Mouse (Mus musculus): Measurements from ENCODE around the gene Rph3al. TPM values are rescaled to one million over a fixed set of nuclear protein-coding genes. Genes with fewer than 3 reads are reported as not detected.

The Rph3al gene
- total and polyA plus RNA-seq, 3 experiments: not detected

DNA sequence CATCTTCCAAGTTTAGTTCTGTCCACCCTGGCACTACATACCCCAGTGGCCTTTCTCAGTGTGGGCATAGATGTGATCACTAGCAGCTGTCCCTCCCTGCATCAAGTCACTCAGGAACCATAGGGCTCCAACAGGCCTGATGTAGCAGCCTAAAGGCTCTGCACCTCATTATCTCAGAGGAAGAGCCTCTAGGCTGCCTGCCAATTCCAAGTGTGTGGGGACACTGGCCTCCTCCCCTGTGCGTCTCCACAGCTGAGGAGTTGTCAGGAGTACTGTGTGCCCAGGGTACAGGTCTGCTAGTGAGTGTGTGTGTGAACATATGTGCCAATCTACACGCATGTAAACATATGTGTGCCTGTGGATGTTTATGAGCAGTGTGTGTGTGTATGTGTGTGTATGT lies 85.7 kb downstream of the Rph3al start:
- peaks cover 33% of the 10 kb centered on the region for H3K27me3 ChIP-seq (ENCODE audit: insufficient read depth, low read length)
- H3K9me3 ChIP-seq (replicated peaks): no peaks in the 10 kb centered on the region
- TF ChIP-seq CTCF (IDR thresholded peaks at IDR 0.05; ENCODE audit: low read depth, low read length) (no peak), GATA1 (IDR thresholded peaks at IDR 0.05; ENCODE audit: borderline replicate concordance, low read length) (no peak), GATA2 (IDR thresholded peaks at IDR 0.05; ENCODE audit: borderline replicate concordance, low read depth, low read length) (no peak), POLR2AphosphoS5 (IDR thresholded peaks at IDR 0.05; ENCODE audit: insufficient replicate concordance, low read depth, low read length) (no peak), TAL1 (conservative IDR thresholded peaks at IDR 0.05; ENCODE audit: low read depth, low read length) (no peak)
- H3K4me3 ChIP-seq (ENCODE audit: low read depth, low read length): no peak overlapping the region
- H3K36me3 ChIP-seq (replicated peaks): no peaks in the 10 kb centered on the region
- no peak for ATAC-seq (ENCODE audit: extremely low read depth, insufficient number of reproducible peaks, low FRiP score, poor library complexity, severe bottlenecking)
- no peaks in the 10 kb centered on the region for H3K4me1 ChIP-seq (ENCODE audit: insufficient read depth, low read depth, low read length)
- no peak for DNase-seq (ENCODE audit: low spot score)

DNA sequence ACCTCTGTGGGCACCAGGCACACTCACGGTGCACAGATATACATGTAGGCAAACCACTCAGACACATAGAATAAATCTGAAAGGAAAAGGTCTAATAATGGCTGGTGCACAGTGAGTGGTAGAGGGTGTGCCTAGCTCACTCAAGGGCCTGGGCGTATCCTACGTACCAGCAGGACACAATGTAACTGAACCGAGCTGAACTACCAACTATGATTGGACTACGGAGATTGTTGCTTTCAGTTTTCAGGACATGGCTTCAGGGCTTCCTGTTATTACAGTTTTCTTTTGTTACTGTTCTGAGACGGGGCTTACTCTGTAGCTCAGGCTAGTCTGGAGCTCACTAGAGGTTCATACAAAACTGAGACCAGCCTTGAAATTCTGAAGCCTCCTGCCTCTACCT lies 88.7 kb downstream of the Rph3al start:
- Histone ChIP-seq H3K27me3 (ENCODE audit: insufficient read depth, low read length) (peaks cover 34% of the 10 kb centered on the region), H3K9me3 (replicated peaks) (no peaks in the 10 kb centered on the region), H3K36me3 (replicated peaks) (no peaks in the 10 kb centered on the region), H3K4me1 (ENCODE audit: insufficient read depth, low read depth, low read length) (no peaks in the 10 kb centered on the region), H3K4me3 (ENCODE audit: low read depth, low read length) (no peak overlapping the region)
- DNase-seq (ENCODE audit: low spot score) (no peak), ATAC-seq (ENCODE audit: extremely low read depth, insufficient number of reproducible peaks, low FRiP score, poor library complexity, severe bottlenecking) (no peak)
- TF ChIP-seq TAL1 (conservative IDR thresholded peaks at IDR 0.05; ENCODE audit: low read depth, low read length) (no peak), POLR2AphosphoS5 (IDR thresholded peaks at IDR 0.05; ENCODE audit: insufficient replicate concordance, low read depth, low read length) (no peak), GATA2 (IDR thresholded peaks at IDR 0.05; ENCODE audit: borderline replicate concordance, low read depth, low read length) (no peak)

DNA sequence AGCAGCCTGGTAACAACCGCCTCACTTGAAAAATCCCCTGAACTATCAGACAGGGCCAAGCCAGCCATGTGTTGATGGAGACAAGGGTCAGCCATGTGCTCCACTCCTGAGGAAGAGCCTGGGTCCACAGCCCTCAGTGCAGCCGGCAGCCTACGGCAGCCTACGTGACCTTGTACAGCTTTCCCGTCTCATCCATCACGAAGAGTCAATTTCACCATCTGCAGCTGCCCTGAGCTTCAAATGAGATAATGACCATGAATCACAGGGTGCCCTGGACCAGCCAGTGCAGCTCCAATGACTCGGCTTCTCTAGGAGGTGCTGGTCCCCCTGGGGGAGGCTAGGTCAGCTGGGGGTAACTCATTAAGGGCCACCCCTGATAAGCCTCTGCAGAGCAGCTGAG lies 91.6 kb downstream of the Rph3al start:
- H3K27me3 ChIP-seq (ENCODE audit: insufficient read depth, low read length): peaks cover 17% of the 10 kb centered on the region
- no peak for TF ChIP-seq TAL1 (conservative IDR thresholded peaks at IDR 0.05; ENCODE audit: low read depth, low read length)
- no peak for TF ChIP-seq CTCF (IDR thresholded peaks at IDR 0.05; ENCODE audit: low read depth, low read length)
- no peak for TF ChIP-seq POLR2AphosphoS5 (IDR thresholded peaks at IDR 0.05; ENCODE audit: insufficient replicate concordance, low read depth, low read length)
- TF ChIP-seq GATA1 (IDR thresholded peaks at IDR 0.05; ENCODE audit: borderline replicate concordance, low read length): no peak
- no peak for TF ChIP-seq GATA2 (IDR thresholded peaks at IDR 0.05; ENCODE audit: borderline replicate concordance, low read depth, low read length)
- no peak overlapping the region for H3K4me3 ChIP-seq (ENCODE audit: low read depth, low read length)
- H3K36me3 ChIP-seq (replicated peaks): no peaks in the 10 kb centered on the region
- ATAC-seq (ENCODE audit: extremely low read depth, insufficient number of reproducible peaks, low FRiP score, poor library complexity, severe bottlenecking) (no peak), DNase-seq (ENCODE audit: low spot score) (no peak)
- H3K9me3 ChIP-seq (replicated peaks): no peaks in the 10 kb centered on the region
- H3K4me1 ChIP-seq (ENCODE audit: insufficient read depth, low read depth, low read length): no peaks in the 10 kb centered on the region

DNA sequence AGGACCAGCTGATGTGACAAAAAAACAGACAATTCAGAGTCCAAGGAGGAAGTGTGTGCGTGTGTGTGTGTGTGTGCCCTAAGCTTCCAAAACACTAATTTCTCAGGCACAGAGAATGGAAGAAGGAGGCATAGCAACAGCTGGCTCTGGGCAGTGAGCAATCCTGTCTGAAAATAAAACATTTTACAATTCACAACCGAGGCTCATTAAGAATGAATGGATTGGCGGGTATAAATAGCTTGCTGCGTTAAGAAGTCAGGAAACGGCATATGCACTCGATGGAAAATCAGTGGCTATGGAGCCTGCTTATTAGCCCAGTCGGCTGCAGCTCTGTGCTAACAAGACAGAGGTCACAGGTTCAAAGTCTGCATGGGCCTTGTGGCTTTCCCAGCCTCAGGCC lies 92.6 kb downstream of the Rph3al start:
- Histone ChIP-seq H3K36me3 (replicated peaks) (no peaks in the 10 kb centered on the region), H3K9me3 (replicated peaks) (no peaks in the 10 kb centered on the region), H3K4me1 (ENCODE audit: insufficient read depth, low read depth, low read length) (no peaks in the 10 kb centered on the region), H3K27me3 (ENCODE audit: insufficient read depth, low read length) (peaks cover 17% of the 10 kb centered on the region), H3K4me3 (ENCODE audit: low read depth, low read length) (no peak overlapping the region)
- ATAC-seq (ENCODE audit: extremely low read depth, insufficient number of reproducible peaks, low FRiP score, poor library complexity, severe bottlenecking): no peak
- no peak for DNase-seq (ENCODE audit: low spot score)
- TF ChIP-seq GATA2 (IDR thresholded peaks at IDR 0.05; ENCODE audit: borderline replicate concordance, low read depth, low read length): no peak
- no peak for TF ChIP-seq POLR2AphosphoS5 (IDR thresholded peaks at IDR 0.05; ENCODE audit: insufficient replicate concordance, low read depth, low read length)
- TF ChIP-seq GATA1 (IDR thresholded peaks at IDR 0.05; ENCODE audit: borderline replicate concordance, low read length): no peak
- TF ChIP-seq TAL1 (conservative IDR thresholded peaks at IDR 0.05; ENCODE audit: low read depth, low read length): no peak
- TF ChIP-seq CTCF (IDR thresholded peaks at IDR 0.05; ENCODE audit: low read depth, low read length): no peak

DNA sequence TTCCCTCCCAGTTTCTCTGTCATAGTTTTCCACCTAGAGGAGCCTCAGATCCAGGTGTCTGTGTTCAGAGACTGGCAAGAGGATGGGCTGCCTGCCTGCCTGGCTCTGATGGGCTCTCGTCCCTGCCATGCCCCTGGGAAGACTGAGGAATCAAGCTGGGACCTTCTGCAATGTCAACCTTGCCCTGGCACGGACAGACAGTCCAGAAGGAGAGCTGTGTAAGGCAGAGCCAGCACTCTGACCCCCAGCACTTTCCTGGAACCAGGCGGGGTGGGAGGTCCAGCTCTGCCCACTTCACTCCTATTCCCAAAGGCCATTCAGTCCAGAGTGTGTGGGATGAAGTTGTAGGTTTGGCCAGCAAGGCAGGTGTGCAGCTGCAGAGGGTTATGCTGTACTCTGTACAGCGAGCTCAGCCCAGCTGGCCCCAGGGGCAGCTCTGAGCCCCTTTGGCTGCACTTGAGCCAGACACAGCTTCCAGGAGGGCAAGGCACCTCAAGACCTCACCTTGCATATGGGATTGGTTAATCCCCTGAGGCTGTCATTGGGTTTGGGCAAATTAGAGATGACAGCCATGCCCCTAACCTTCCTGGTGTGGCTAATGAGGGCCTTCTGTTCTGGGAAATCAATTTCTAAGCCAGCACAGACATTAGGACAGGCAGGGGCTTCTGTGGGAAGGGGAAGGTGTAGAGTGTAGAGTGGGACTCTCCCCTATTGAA lies 95.2 kb downstream of the Rph3al start:
- DNase-seq (ENCODE audit: low spot score) (no peak), ATAC-seq (ENCODE audit: extremely low read depth, insufficient number of reproducible peaks, low FRiP score, poor library complexity, severe bottlenecking) (no peak)
- Histone ChIP-seq H3K36me3 (replicated peaks) (no peaks in the 10 kb centered on the region), H3K9me3 (replicated peaks) (no peaks in the 10 kb centered on the region), H3K27me3 (ENCODE audit: insufficient read depth, low read length) (peaks cover 29% of the 10 kb centered on the region), H3K4me1 (ENCODE audit: insufficient read depth, low read depth, low read length) (no peaks in the 10 kb centered on the region), H3K4me3 (ENCODE audit: low read depth, low read length) (no peak overlapping the region)
- TF ChIP-seq GATA1 (IDR thresholded peaks at IDR 0.05; ENCODE audit: borderline replicate concordance, low read length): no peak
- no peak for TF ChIP-seq POLR2AphosphoS5 (IDR thresholded peaks at IDR 0.05; ENCODE audit: insufficient replicate concordance, low read depth, low read length)
- TF ChIP-seq GATA2 (IDR thresholded peaks at IDR 0.05; ENCODE audit: borderline replicate concordance, low read depth, low read length): no peak
- no peak for TF ChIP-seq TAL1 (conservative IDR thresholded peaks at IDR 0.05; ENCODE audit: low read depth, low read length)
- TF ChIP-seq CTCF (IDR thresholded peaks at IDR 0.05; ENCODE audit: low read depth, low read length): no peak

DNA sequence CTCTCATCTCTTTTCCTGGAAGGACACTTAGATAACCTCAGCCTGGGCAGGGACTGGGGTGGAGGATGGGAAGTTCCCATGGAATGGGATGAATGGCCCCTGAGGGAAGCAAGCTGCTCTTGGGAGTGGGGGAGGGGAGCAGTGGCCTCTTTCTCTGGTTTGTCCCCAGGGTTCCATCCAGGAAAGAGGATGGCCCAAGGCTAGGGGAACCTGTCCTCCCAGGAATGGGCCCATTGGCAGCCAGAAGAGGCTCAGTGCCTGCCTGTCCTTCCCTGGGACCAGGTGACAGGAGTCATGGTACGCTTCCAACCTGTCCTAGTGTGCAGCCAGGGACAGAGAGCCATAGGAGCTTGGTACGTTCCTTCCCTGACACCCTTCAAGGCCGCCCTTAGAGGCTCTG lies 96.7 kb downstream of the Rph3al start:
- no peak for ATAC-seq (ENCODE audit: extremely low read depth, insufficient number of reproducible peaks, low FRiP score, poor library complexity, severe bottlenecking)
- no peak for DNase-seq (ENCODE audit: low spot score)
- Histone ChIP-seq H3K9me3 (replicated peaks) (no peaks in the 10 kb centered on the region), H3K4me1 (ENCODE audit: insufficient read depth, low read depth, low read length) (no peaks in the 10 kb centered on the region), H3K27me3 (ENCODE audit: insufficient read depth, low read length) (peaks cover 28% of the 10 kb centered on the region), H3K36me3 (replicated peaks) (no peaks in the 10 kb centered on the region), H3K4me3 (ENCODE audit: low read depth, low read length) (no peak overlapping the region)
- no peak for TF ChIP-seq TAL1 (conservative IDR thresholded peaks at IDR 0.05; ENCODE audit: low read depth, low read length)
